Mouse (Mus musculus): ENCODE measurements around the gene Lmcd1.

- TF ChIP-seq POLR2A (IDR thresholded peaks at IDR 0.05; ENCODE audit: control insufficient read depth, extremely low read depth, insufficient read depth, low read length, poor library complexity) (no peak), CTCF (IDR thresholded peaks at IDR 0.05; ENCODE audit: borderline replicate concordance, control insufficient read depth, extremely low read depth, insufficient read depth, low read length, poor library complexity) (no peak)
Observed at GRCm38 (mm10) chr6:112266631-112267030, 6.9 kb upstream of the Lmcd1 start.

Data from thymus, adult 2 months (tissue).